Mouse (Mus musculus) kidney, postnatal 10 days (tissue): ENCODE measurements around the gene Smug1.

ENCODE experiments used
- DNase-seq: peaks from one replicate; pipeline ENCODE4 v3.0.0; 2021; ENCODE audit warnings: mixed read lengths

The Smug1 gene

GRCm38 (mm10) chr15:103176874-103177421 is 10.1 kb upstream of the Smug1 start:
- DNase-seq, result peak; percentile 97

- no peak for DNase-seq
Measured at GRCm38 (mm10) chr15:103173251-103173650, 6.4 kb upstream of the Smug1 start.

GRCm38 (mm10) chr15:103172537-103172936 is 5.6 kb upstream of the Smug1 start:
- peak; percentile 87 for DNase-seq

- DNase-seq, result peak; percentile 90
Measured at GRCm38 (mm10) chr15:103171276-103171675, 4.4 kb upstream of the Smug1 start.

GRCm38 (mm10) chr15:103170316-103170679 is 3.4 kb upstream of the Smug1 start:
- peak; percentile 42 for DNase-seq

- DNase-seq, result no peak
Measured at GRCm38 (mm10) chr15:103169612-103170315, 2.9 kb upstream of the Smug1 start.

- DNase-seq, result peak; percentile 77
Measured at GRCm38 (mm10) chr15:103168801-103169611, 2.1 kb upstream of the Smug1 start.

- DNase-seq, result no peak
Measured at GRCm38 (mm10) chr15:103167786-103168185, 894 bp upstream of the Smug1 start.

GRCm38 (mm10) chr15:103165924-103166323 is 968 bp downstream of the Smug1 start:
- DNase-seq, result no peak

- DNase-seq, result peak; percentile 95
Measured at GRCm38 (mm10) chr15:103165379-103165778, 1.5 kb downstream of the Smug1 start.

GRCm38 (mm10) chr15:103163182-103163919 is 3.5 kb downstream of the Smug1 start:
- peak; percentile 94 for DNase-seq

GRCm38 (mm10) chr15:103157585-103157984 is 9.3 kb downstream of the Smug1 start:
- no peak for DNase-seq

- DNase-seq, result no peak
Measured at GRCm38 (mm10) chr15:103156890-103157289, 10.0 kb downstream of the Smug1 start.

- DNase-seq, result no peak
Measured at GRCm38 (mm10) chr15:103155366-103156321, 11.2 kb downstream of the Smug1 start.

- no peak for DNase-seq
Measured at GRCm38 (mm10) chr15:103152890-103153610, 13.8 kb downstream of the Smug1 start.

GRCm38 (mm10) chr15:103152371-103152770 is 14.5 kb downstream of the Smug1 start:
- no peak for DNase-seq

GRCm38 (mm10) chr15:103147779-103148178 is 19.1 kb downstream of the Smug1 start:
- DNase-seq, result peak; percentile 31

- no peak for DNase-seq
Measured at GRCm38 (mm10) chr15:103147422-103147690, 19.5 kb downstream of the Smug1 start.

GRCm38 (mm10) chr15:103146627-103147421 is 20.1 kb downstream of the Smug1 start:
- peak; percentile 68 for DNase-seq

GRCm38 (mm10) chr15:103145635-103146299 is 21.1 kb downstream of the Smug1 start:
- DNase-seq, result no peak
